Mouse (Mus musculus) C2C12 (cell line): ENCODE measurements around the gene Gm49601. TPM values are rescaled to one million over a fixed set of nuclear protein-coding genes. Genes with fewer than 3 reads are reported as not detected.

Experiments used
- H3K27me3 ChIP-seq: one replicate; pipeline ENCODE4 v1.6.1; 2011; ENCODE audit not compliant: control insufficient read depth, insufficient read depth, insufficient read length
- H3K36me3 ChIP-seq: one replicate; pipeline ENCODE4 v1.6.1; 2011; ENCODE audit not compliant: control insufficient read depth, insufficient read depth
- H3K4me3 ChIP-seq: one replicate; pipeline ENCODE4 v1.5.1; 2011; ENCODE audit warnings: mild to moderate bottlenecking, control low read depth; ENCODE audit not compliant: poor library complexity, insufficient read depth, severe bottlenecking
- H3K79me2 ChIP-seq: one replicate; pipeline ENCODE4 v1.6.1; 2011; ENCODE audit not compliant: control insufficient read depth, insufficient read depth
- H3K79me3 ChIP-seq: one replicate; pipeline ENCODE4 v1.6.1; 2011; ENCODE audit warnings: low read depth, control low read depth
- H3ac ChIP-seq: one replicate; pipeline ENCODE3; 2011; ENCODE audit warnings: low read depth; ENCODE audit not compliant: control insufficient read depth, insufficient read length
- CEBPB ChIP-seq: IDR thresholded peaks from one replicate; pipeline ENCODE4 v1.6.1; 2011; ENCODE audit warnings: low read depth, mild to moderate bottlenecking, control low read depth, moderate library complexity
- CTCF ChIP-seq: IDR thresholded peaks from one replicate; pipeline ENCODE4 v1.5.1; 2011; ENCODE audit not compliant: control insufficient read depth, insufficient read depth, insufficient read length
- FOSL1 ChIP-seq: IDR thresholded peaks from one replicate; pipeline ENCODE4 v1.8.0; 2011; ENCODE audit warnings: mild to moderate bottlenecking, low read length; ENCODE audit not compliant: poor library complexity, insufficient read depth, severe bottlenecking
- MAX ChIP-seq: IDR thresholded peaks from one replicate; pipeline ENCODE4 v1.6.1; 2011; ENCODE audit warnings: mild to moderate bottlenecking, control low read depth
- MYOD1 ChIP-seq: IDR thresholded peaks from one replicate; pipeline ENCODE4 v1.6.1; 2011; ENCODE audit warnings: low read depth; ENCODE audit not compliant: control insufficient read depth, insufficient read length
- MYOG ChIP-seq: IDR thresholded peaks from one replicate; pipeline ENCODE4 v1.6.1; 2011; ENCODE audit not compliant: control insufficient read depth, insufficient read length; ENCODE audit errors: extremely low read depth
- USF1 ChIP-seq: IDR thresholded peaks from one replicate; pipeline ENCODE4 v1.6.1; 2011; ENCODE audit warnings: low read depth, mild to moderate bottlenecking, control low read depth, moderate library complexity
- polyA plus RNA-seq: library from polyadenylated mRNA; unstranded; fragments of >200 nt; fragmentation: generic; extraction: Trizol; gene quantifications from one replicate; pipeline ENCODE4 v1.2.1, GENCODE M21; 2012; ENCODE audit warnings: missing spikeins

Gm49601 gene
- polyA plus RNA-seq, 1 experiment: 5.3 TPM

DNA sequence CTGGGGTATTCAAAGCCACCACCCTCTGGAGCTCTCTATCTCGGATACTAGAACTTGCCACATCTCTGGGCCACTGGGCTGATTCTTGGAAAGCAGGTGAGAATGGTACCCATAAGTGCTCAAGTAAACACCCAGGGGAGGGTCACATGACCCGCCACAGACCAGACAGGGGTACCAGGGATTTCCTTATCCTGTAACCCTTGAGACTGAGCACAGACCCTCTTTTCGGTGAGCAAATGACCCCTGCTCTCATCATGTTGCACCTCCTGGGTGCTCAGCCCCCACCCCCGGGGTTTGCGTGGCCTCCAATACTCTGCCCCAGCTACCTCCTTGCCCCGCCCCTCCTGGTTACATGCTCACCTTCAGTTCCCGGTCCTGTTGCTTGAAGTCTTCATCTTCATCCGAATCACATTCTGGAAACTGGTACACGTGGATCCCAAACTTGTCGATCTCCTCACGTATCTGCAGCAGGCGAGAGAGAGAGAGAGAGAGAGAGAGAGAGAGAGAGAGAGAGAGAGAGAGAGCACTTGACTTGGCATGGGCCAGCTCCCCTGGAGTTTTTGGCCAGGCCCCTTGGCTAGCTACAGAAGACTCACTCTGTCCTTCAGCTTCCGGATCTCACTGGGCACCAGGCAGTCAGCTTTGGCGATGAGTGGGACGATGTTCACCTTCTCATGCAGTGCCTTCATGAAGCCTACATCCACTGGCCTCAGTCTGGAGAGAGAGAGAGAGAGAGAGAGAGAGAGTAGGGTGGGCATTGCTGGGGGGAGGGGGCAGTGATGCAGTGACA lies 2.3 kb downstream of the Gm49601 start:
- no peak for TF ChIP-seq MYOD1
- no peak for TF ChIP-seq FOSL1
- no peak for TF ChIP-seq USF1
- TF ChIP-seq MYOG: no peak
- no peak for TF ChIP-seq CEBPB
- TF ChIP-seq MAX: no peak
- no peaks in the 10 kb centered on the region for H3K27me3 ChIP-seq

DNA sequence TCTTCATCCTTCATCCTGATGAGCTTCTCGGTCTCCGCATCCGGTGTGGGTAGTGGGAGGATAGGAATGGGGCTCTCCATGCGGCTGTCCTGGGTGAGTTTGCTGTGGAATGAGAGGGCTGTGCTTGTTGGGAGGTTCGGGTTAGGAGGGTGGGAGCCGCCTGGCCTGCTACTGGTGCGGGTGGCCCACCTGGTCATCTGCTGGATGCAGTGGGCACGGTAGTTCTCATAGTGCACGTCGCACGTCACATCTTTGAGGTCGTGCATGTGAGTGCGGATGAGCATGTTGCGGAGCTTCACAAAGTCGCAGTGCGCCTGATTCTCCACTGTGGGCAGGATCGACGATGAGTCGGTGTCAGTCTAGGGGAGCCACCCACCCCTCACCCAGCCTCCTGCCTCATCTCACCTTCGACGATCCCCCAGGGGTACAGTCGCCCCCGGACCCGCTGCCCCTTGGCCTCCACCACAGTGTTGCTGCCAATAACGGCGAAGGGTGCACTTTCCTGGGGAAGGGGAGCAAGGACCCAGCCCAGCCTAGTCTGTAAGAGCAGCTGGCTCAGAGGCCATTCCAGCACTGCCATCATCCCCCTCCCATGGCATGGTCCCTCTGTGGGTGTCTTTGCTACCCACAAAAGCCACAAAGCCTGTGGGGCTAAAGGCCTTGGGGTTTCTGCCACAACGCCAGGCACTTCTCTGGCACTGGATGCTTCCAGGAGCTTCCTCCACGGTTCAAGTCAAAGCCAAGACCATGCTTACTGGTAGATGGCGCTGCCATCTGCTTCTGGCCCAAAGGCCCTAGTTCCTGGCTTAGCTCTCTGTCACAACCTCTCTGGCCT lies 3.1 kb downstream of the Gm49601 start:
- H3K36me3 ChIP-seq: peaks cover 34% of the 10 kb centered on the region
- TF ChIP-seq CTCF: no peak
- no peak for TF ChIP-seq CEBPB
- TF ChIP-seq MAX: no peak
- TF ChIP-seq USF1: no peak
- TF ChIP-seq FOSL1: no peak
- no peak for TF ChIP-seq MYOG
- no peak for TF ChIP-seq MYOD1
- no peak overlapping the region for H3K4me3 ChIP-seq
- no peaks in the 10 kb centered on the region for H3K79me3 ChIP-seq
- H3ac ChIP-seq: no peak overlapping the region
- H3K27me3 ChIP-seq: no peaks in the 10 kb centered on the region
- H3K79me2 ChIP-seq: peaks cover 16% of the 10 kb centered on the region

More for the DNA sequence above, 2.3 kb downstream of the Gm49601 start:
- peaks cover 19% of the 10 kb centered on the region for H3K79me2 ChIP-seq
- no peaks in the 10 kb centered on the region for H3K79me3 ChIP-seq
- no peak overlapping the region for H3ac ChIP-seq
- no peak overlapping the region for H3K4me3 ChIP-seq
- H3K36me3 ChIP-seq: peaks cover 34% of the 10 kb centered on the region

DNA sequence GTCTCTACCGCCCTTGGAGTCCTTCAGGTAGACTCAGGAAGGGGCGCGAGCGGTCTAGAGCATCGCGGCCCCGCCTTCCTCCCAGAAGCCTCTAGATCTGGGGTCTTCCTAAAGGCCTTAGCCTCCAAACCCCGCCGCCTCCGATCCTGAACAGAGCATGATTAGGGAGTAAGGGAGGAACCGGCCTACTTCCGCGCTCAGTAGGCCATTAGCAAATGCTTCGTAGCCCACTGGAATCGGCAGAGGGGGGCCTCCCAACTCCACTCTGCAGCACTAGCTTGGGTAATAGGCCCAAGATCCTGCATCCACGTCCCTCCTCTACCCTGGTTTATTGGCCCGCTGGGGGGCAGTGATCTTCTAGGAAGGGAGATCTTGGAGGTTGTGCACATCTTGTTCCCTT lies 4.2 kb downstream of the Gm49601 start, which contains the start of gene Gp1bb:
TSS of gene Gp1bb (minus strand) at position 385 of the 400 bp plus-strand sequence.
- TF ChIP-seq MAX (no peak), MYOG (no peak), FOSL1 (no peak), MYOD1 (no peak), CTCF (no peak), CEBPB (no peak), USF1 (no peak)
- Histone ChIP-seq H3K36me3 (peaks cover 34% of the 10 kb centered on the region), H3K27me3 (no peaks in the 10 kb centered on the region), H3K79me3 (no peaks in the 10 kb centered on the region), H3ac (no peak within 1 kb of the TSS), H3K79me2 (peaks cover 5% of the 10 kb centered on the region), H3K4me3 (no peak within 1 kb of the TSS)

DNA sequence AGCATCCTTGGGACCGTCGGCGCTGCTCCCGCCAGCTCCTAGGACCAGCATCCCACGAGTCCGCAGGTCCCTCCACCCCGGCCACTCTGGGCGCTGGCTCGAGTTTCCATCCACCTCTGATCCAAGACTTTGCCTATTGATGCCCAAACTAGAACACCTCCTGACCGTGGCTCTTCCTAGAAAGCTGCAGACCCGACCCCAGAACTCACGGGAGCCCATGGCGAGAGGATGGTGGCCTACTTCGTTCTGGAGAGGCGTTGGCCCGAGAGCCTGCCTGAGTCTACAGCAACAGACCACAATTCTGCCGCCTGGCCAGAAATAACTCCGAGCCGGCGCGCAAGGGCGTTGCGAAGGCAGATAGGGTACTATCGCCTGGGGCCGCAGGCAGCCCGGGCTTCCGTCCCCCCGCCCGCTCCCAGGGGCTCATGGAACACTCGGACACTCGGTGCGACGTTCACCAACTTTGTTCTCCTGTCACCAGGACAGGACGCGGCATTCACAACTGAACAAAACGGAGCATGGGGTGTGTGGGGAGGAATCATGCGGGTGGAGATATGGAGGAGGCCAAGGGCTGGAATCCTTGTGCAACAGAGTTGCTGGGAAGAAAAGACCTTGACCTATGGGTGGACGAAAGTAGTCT lies 4.7 kb downstream of the Gm49601 start:
- TF ChIP-seq MYOD1 (no peak), CEBPB (no peak), CTCF (no peak), MAX (no peak), FOSL1 (no peak), MYOG (no peak), USF1 (no peak)
- H3ac ChIP-seq: no peak overlapping the region
- H3K79me2 ChIP-seq: no peaks in the 10 kb centered on the region
- H3K79me3 ChIP-seq: no peaks in the 10 kb centered on the region
- H3K27me3 ChIP-seq: no peaks in the 10 kb centered on the region
- peaks cover 34% of the 10 kb centered on the region for H3K36me3 ChIP-seq
- no peak overlapping the region for H3K4me3 ChIP-seq

DNA sequence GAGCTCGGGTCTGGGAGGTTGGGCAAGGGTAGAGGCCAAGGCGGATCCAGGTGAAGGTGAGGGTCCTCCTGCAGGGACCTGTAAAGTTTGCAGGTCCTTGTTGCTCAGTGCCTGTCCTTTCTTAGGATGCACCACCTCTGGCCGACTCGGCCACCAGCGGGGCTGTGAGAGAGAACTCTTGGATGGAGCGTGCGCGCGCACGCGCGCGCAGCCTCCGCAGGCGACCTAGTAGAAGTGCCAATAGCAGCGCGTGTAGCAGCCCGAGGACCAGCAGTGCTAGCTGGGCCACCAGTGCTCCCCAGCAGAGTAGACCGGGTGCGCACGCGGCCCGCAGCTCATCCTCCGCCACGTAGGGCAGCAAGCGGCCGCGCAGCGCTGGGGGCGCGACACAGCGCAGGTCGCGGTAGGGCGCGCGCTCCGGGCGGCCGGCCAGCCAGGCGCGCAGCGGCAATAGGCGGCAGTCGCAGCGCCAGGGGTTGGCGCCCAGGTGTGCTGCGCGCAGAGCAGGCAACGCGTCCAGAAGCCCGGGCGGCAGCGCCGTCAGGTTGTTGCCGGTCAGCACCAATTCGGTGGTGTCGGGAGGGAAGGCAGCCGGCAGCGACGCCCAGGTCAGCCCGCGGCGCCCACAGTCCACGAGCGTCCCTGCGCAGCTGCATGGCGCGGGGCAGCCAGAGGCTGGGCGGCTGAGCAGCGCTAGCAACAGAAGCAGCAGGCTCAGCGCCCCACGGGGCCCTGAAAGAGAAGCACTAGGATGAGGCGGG lies 5.4 kb downstream of the Gm49601 start:
- Histone ChIP-seq H3K79me2 (no peaks in the 10 kb centered on the region), H3ac (no peak overlapping the region), H3K79me3 (no peaks in the 10 kb centered on the region), H3K36me3 (peaks cover 34% of the 10 kb centered on the region), H3K4me3 (no peak overlapping the region), H3K27me3 (no peaks in the 10 kb centered on the region)
- TF ChIP-seq CTCF (no peak), USF1 (no peak), CEBPB (no peak), FOSL1 (no peak), MYOG (no peak)
